Mouse (Mus musculus): ENCODE data around the gene Nsg1.
A peak's percentile ranks its signal among the peaks of the same experiment; 100 is the strongest.

Gene Nsg1

GRCm38 (mm10) chr5:38140893-38141292 lies 18.8 kb downstream of the Nsg1 start:
- DNase-seq (ENCODE audit: low read depth) = no peak

- DNase-seq (ENCODE audit: low read depth) = no peak
These were observed 22.5 kb downstream of the Nsg1 start for GRCm38 (mm10) chr5:38137163-38137562.

GRCm38 (mm10) chr5:38136247-38136646 lies 23.5 kb downstream of the Nsg1 start:
- no peak for DNase-seq (ENCODE audit: low read depth)

- DNase-seq (ENCODE audit: low read depth) = no peak
These were observed 30.4 kb downstream of the Nsg1 start for GRCm38 (mm10) chr5:38129339-38129738.

- no peak for DNase-seq (ENCODE audit: low read depth)
These were observed 33.0 kb downstream of the Nsg1 start for GRCm38 (mm10) chr5:38126519-38127306.

GRCm38 (mm10) chr5:38121699-38122098 lies 38.0 kb downstream of the Nsg1 start:
- no peak for DNase-seq (ENCODE audit: low read depth)

GRCm38 (mm10) chr5:38119268-38119667 lies 40.4 kb downstream of the Nsg1 start:
- no peak for DNase-seq (ENCODE audit: low read depth)

- DNase-seq (ENCODE audit: low read depth) = no peak
These were observed 42.7 kb downstream of the Nsg1 start for GRCm38 (mm10) chr5:38117056-38117455.

- DNase-seq (ENCODE audit: low read depth) = no peak
These were observed 45.2 kb downstream of the Nsg1 start for GRCm38 (mm10) chr5:38114526-38114925.

GRCm38 (mm10) chr5:38106807-38107206 lies 52.9 kb downstream of the Nsg1 start:
- DNase-seq (ENCODE audit: low read depth) = no peak

GRCm38 (mm10) chr5:38106080-38106697 lies 53.5 kb downstream of the Nsg1 start:
- no peak for DNase-seq (ENCODE audit: low read depth)

- DNase-seq (ENCODE audit: low read depth) = no peak
These were observed 56.8 kb downstream of the Nsg1 start for GRCm38 (mm10) chr5:38102945-38103344.

GRCm38 (mm10) chr5:38099139-38099676 lies 60.5 kb downstream of the Nsg1 start:
- DNase-seq (ENCODE audit: low read depth) = no peak

GRCm38 (mm10) chr5:38097501-38098093 lies 62.1 kb downstream of the Nsg1 start:
- no peak for DNase-seq (ENCODE audit: low read depth)

GRCm38 (mm10) chr5:38094331-38094730 lies 65.4 kb downstream of the Nsg1 start:
- DNase-seq (ENCODE audit: low read depth) = no peak

- DNase-seq (ENCODE audit: low read depth) = no peak
These were observed 67.8 kb downstream of the Nsg1 start for GRCm38 (mm10) chr5:38091966-38092304.

- peak; percentile 70 for DNase-seq (ENCODE audit: low read depth)
These were observed 68.4 kb downstream of the Nsg1 start for GRCm38 (mm10) chr5:38091046-38091965.

GRCm38 (mm10) chr5:38090581-38090980 lies 69.1 kb downstream of the Nsg1 start:
- no peak for DNase-seq (ENCODE audit: low read depth)

- no peak for DNase-seq (ENCODE audit: low read depth)
These were observed 69.6 kb downstream of the Nsg1 start for GRCm38 (mm10) chr5:38090111-38090510.
